ENCODE assay signal across 8 mouse cellular contexts in genomic region chr4:129238579-129239016, GRCm38 (mm10). TPM values are rescaled to one million over a fixed set of nuclear protein-coding genes. Genes with fewer than 3 reads are reported as not detected.
DNase-seq lines count a peak whose midpoint lies in the region; ATAC-seq and TF ChIP-seq lines count a peak whose summit lies in the region.

No protein-coding gene starts in this region.

- H3K36me3 ChIP-seq in lung, embryonic 16.5 days (ENCODE audit: control insufficient read depth, insufficient read depth, low read length): no peaks in the 10 kb centered on the region
- no peaks in the 10 kb centered on the region for H3K36me3 ChIP-seq in hindbrain, postnatal 0 days (ENCODE audit: insufficient read depth, low read length)
- H3K36me3 ChIP-seq in neural tube, embryonic 12.5 days: no peaks in the 10 kb centered on the region

- H3K9me3 ChIP-seq in lung, embryonic 16.5 days (ENCODE audit: control insufficient read depth, low read length): no peaks in the 10 kb centered on the region
- no peaks in the 10 kb centered on the region for H3K9me3 ChIP-seq in hindbrain, postnatal 0 days (ENCODE audit: low read length)
- no peaks in the 10 kb centered on the region for H3K9me3 ChIP-seq in neural tube, embryonic 12.5 days

- peaks cover 53% of the 10 kb centered on the region for H3K4me1 ChIP-seq in lung, embryonic 16.5 days (replicated peaks; ENCODE audit: control insufficient read depth, insufficient read depth, low read length)
- H3K4me1 ChIP-seq in hindbrain, postnatal 0 days (ENCODE audit: insufficient read depth, low read length): peaks cover 20% of the 10 kb centered on the region
- peaks cover 45% of the 10 kb centered on the region for H3K4me1 ChIP-seq in neural tube, embryonic 12.5 days

- 0 out of 2 replicates have a peak overlapping the region, but pooled peaks have one; percentile 20 for H3K27ac ChIP-seq in lung, embryonic 16.5 days (ENCODE audit: low read length)
- H3K27ac ChIP-seq in hindbrain, postnatal 0 days: peak overlapping the region; percentile 79
- no peak overlapping the region for H3K27ac ChIP-seq in neural tube, embryonic 12.5 days

- no peak for ATAC-seq in CD4-positive, CD25-positive, alpha-beta regulatory T cell, adult 4 months
- ATAC-seq in lung, embryonic 16.5 days (ENCODE audit: low read depth): peak; percentile 26
- ATAC-seq in hindbrain, postnatal 0 days: peak; percentile 65
- ATAC-seq in neural tube, embryonic 12.5 days (ENCODE audit: low FRiP score, low read depth): peak; percentile 70

- H3K4me2 ChIP-seq in lung, embryonic 16.5 days (ENCODE audit: low read depth, low read length): peak overlapping the region; percentile 94
- H3K4me2 ChIP-seq in hindbrain, postnatal 0 days (ENCODE audit: low read depth, low read length): peak overlapping the region; percentile 91
- H3K4me2 ChIP-seq in neural tube, embryonic 12.5 days (replicated peaks): peak overlapping the region; percentile 96

- peak; percentile 31 for DNase-seq in CD4-positive, CD25-positive, alpha-beta regulatory T cell, adult 2 months (ENCODE audit: low read depth, low spot score)
- no peak for DNase-seq in lung, postnatal 14 days
- DNase-seq in hindbrain, postnatal 0 days (ENCODE audit: low spot score): peak; percentile 64
- DNase-seq in adrenal gland, adult 18-20 months (ENCODE audit: low spot score in 2 of 2): no peak
- DNase-seq in ovary, postnatal 10 days (ENCODE audit: low spot score): no peak

- TF ChIP-seq CTCF in hindbrain, postnatal 0 days (IDR thresholded peaks at IDR 0.05; ENCODE audit: low read depth): no peak

- under 1% methylated on average over 19 of the region's 23 CpGs for whole genome bisulfite sequencing in lung, embryonic 16.5 days
- under 1% methylated on average over 16 of the region's 23 CpGs for WGBS in hindbrain, postnatal 0 days
- WGBS in neural tube, embryonic 12.5 days: 0% methylated on average over 23 of the region's 23 CpGs

- H3K9ac ChIP-seq in lung, embryonic 16.5 days (ENCODE audit: low read length): peak overlapping the region; percentile 72
- peak overlapping the region; percentile 80 for H3K9ac ChIP-seq in hindbrain, postnatal 0 days (replicated peaks; ENCODE audit: low read length)
- H3K9ac ChIP-seq in neural tube, embryonic 12.5 days: peak overlapping the region; percentile 83

- no peaks in the 10 kb centered on the region for H3K27me3 ChIP-seq in lung, embryonic 16.5 days (ENCODE audit: control insufficient read depth, insufficient read depth, low read depth, low read length)
- H3K27me3 ChIP-seq in hindbrain, postnatal 0 days (ENCODE audit: insufficient read depth, low read length): no peaks in the 10 kb centered on the region
- no peaks in the 10 kb centered on the region for H3K27me3 ChIP-seq in neural tube, embryonic 12.5 days (replicated peaks)

- H3K4me3 ChIP-seq in lung, embryonic 16.5 days (ENCODE audit: low read length): peak overlapping the region; percentile 69
- peak overlapping the region; percentile 72 for H3K4me3 ChIP-seq in hindbrain, postnatal 0 days (ENCODE audit: low read length)
- peak overlapping the region; percentile 80 for H3K4me3 ChIP-seq in neural tube, embryonic 12.5 days

RNA-seq across cellular contexts. Expression of gene C77080, which starts 22.6 kb away (rescaled TPM):
- polyA plus RNA-seq in CD4-positive, CD25-positive, alpha-beta regulatory T cell, adult 4 months (2017; shearing (Covaris generic)): under 1 TPM; 0.20 to 0.27 TPM
- polyA plus RNA-seq in lung, embryonic 16.5 days (2015; fragmentation: Nextera tagmentation; extraction: Ambion mirVana): 3.4 and 3.8 TPM in 2 replicates
- 23.1 and 29.0 TPM in 2 replicates for total RNA-seq in hindbrain, postnatal 0 days (2014; rRNA removed)
- polyA plus RNA-seq in hindbrain, postnatal 0 days (2015; fragmentation: Nextera tagmentation; extraction: Ambion mirVana): 4.9 and 5.3 TPM in 2 replicates
- 4.0 and 4.6 TPM in 2 replicates for polyA plus RNA-seq in neural tube, embryonic 12.5 days (2016; fragmentation: Nextera tagmentation; extraction: Ambion mirVana)
- 10 to 100 TPM; 18.1 to 22.1 TPM for total RNA-seq in adrenal gland, adult 18-20 months (2021)

RNA-seq across cellular contexts. Expression of gene Sync, which starts 48.8 kb away (rescaled TPM):
- under 1 TPM in 1 of 2 experiments, not detected in 1; 0.46 TPM for polyA plus RNA-seq in CD4-positive, CD25-positive, alpha-beta regulatory T cell, adult 4 months (2017; shearing (Covaris generic))
- 0.50 and 0.75 TPM in 2 replicates for polyA plus RNA-seq in lung, embryonic 16.5 days (2015; fragmentation: Nextera tagmentation; extraction: Ambion mirVana)
- total RNA-seq in hindbrain, postnatal 0 days (2014; rRNA removed): 1.9 and 3.3 TPM in 2 replicates
- polyA plus RNA-seq in hindbrain, postnatal 0 days (2015; fragmentation: Nextera tagmentation; extraction: Ambion mirVana): 1.9 and 2.0 TPM in 2 replicates
- 1.7 and 1.9 TPM in 2 replicates for polyA plus RNA-seq in neural tube, embryonic 12.5 days (2016; fragmentation: Nextera tagmentation; extraction: Ambion mirVana)
- 1 to 10 TPM in 1 of 2 experiments, under 1 TPM in 1; 0.76 to 1.5 TPM for total RNA-seq in adrenal gland, adult 18-20 months (2021)

RNA-seq across cellular contexts. Expression of gene Yars, which starts 49.0 kb away (rescaled TPM):
- polyA plus RNA-seq in CD4-positive, CD25-positive, alpha-beta regulatory T cell, adult 4 months (2017; shearing (Covaris generic)): 10 to 100 TPM; 27.4 to 42.1 TPM
- polyA plus RNA-seq in lung, embryonic 16.5 days (2015; fragmentation: Nextera tagmentation; extraction: Ambion mirVana): 58.5 and 61.2 TPM in 2 replicates
- 56.0 and 79.6 TPM in 2 replicates for total RNA-seq in hindbrain, postnatal 0 days (2014; rRNA removed)
- polyA plus RNA-seq in hindbrain, postnatal 0 days (2015; fragmentation: Nextera tagmentation; extraction: Ambion mirVana): 101 and 102 TPM in 2 replicates
- polyA plus RNA-seq in neural tube, embryonic 12.5 days (2016; fragmentation: Nextera tagmentation; extraction: Ambion mirVana): 103 and 111 TPM in 2 replicates
- total RNA-seq in adrenal gland, adult 18-20 months (2021): 10 to 100 TPM; 77.3 to 77.4 TPM

RNA-seq across cellular contexts. Expression of gene S100pbp, which starts 49.1 kb away (rescaled TPM):
- polyA plus RNA-seq in CD4-positive, CD25-positive, alpha-beta regulatory T cell, adult 4 months (2017; shearing (Covaris generic)): 10 to 100 TPM; 20.0 to 26.1 TPM
- 15.4 and 15.8 TPM in 2 replicates for polyA plus RNA-seq in lung, embryonic 16.5 days (2015; fragmentation: Nextera tagmentation; extraction: Ambion mirVana)
- 35.9 and 36.8 TPM in 2 replicates for total RNA-seq in hindbrain, postnatal 0 days (2014; rRNA removed)
- 16.2 and 16.9 TPM in 2 replicates for polyA plus RNA-seq in hindbrain, postnatal 0 days (2015; fragmentation: Nextera tagmentation; extraction: Ambion mirVana)
- polyA plus RNA-seq in neural tube, embryonic 12.5 days (2016; fragmentation: Nextera tagmentation; extraction: Ambion mirVana): 20.5 and 21.6 TPM in 2 replicates
- 10 to 100 TPM; 17.6 to 19.9 TPM for total RNA-seq in adrenal gland, adult 18-20 months (2021)

Comparison
In these comparisons a context has a peak if more than half of its experiments do, and no peak if none do; other contexts are left out.
1. DNase-seq: peak in CD4-positive, CD25-positive, alpha-beta regulatory T cell, adult 2 months (single experiment) and hindbrain, postnatal 0 days (single experiment); none in lung, postnatal 14 days (single experiment), adrenal gland, adult 18-20 months (0 of 2) and ovary, postnatal 10 days (single experiment).
2. Peak in every context shown above with its lines, with median percentiles within 50 percentile points of each other: H3K4me2 ChIP-seq, H3K4me3 ChIP-seq and H3K9ac ChIP-seq.